Mouse (Mus musculus) retina, postnatal 1 day (tissue): ENCODE results near the gene Sema6c.

Experiments
- DNase-seq: peaks from one replicate; pipeline ENCODE4 v3.0.0-alpha.2; 2012

The Sema6c gene

GRCm38 (mm10) chr3:95147924-95148323, 12.3 kb upstream of the Sema6c start:
- DNase-seq, result no peak

DNA sequence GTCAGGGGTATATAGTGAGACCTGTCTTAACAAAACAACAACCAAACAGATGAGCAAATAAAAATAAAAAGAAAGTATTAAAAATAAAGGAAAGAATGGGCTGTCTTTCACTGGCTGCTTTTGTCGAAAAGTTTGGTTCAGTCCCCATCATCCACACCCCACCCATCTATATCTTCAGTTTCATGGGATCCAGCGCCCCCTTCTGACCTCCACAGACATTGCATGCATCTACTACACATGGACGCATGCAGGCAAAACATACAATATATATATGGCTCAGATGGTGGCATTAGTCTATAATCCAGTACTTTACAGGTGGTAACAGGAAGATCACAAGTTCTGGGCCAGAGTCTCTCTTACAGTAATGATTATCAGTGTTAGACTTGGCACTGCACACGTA, 6.4 kb upstream of the Sema6c start:
- peak; percentile 37 for DNase-seq

DNA sequence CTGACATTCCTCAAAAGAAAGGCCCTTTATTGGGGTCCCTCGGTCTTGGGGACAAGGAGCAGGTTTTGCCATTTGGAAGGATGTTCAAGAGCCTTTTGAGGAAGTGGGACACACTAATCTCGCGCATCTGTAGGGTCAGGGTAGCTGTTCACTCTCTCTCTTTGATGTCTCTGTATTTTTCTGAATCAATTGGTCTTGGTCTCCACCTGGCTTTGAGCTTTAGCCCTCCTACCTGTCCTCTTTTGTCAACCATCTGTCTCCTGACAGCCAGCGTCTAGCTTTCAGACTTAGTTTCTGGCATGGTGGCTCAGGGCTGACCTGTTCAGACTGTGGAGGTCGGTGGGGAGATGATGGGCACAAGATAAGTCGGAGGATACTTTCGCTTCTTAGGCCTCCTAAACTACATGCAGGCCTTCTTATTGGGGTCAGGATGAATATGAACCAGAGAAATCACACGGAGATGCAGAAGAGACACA, 708 bp upstream of the Sema6c start:
- no peak for DNase-seq

- peak; percentile 48 for DNase-seq
Measured at GRCm38 (mm10) chr3:95161041-95161551, 839 bp downstream of the Sema6c start.

DNA sequence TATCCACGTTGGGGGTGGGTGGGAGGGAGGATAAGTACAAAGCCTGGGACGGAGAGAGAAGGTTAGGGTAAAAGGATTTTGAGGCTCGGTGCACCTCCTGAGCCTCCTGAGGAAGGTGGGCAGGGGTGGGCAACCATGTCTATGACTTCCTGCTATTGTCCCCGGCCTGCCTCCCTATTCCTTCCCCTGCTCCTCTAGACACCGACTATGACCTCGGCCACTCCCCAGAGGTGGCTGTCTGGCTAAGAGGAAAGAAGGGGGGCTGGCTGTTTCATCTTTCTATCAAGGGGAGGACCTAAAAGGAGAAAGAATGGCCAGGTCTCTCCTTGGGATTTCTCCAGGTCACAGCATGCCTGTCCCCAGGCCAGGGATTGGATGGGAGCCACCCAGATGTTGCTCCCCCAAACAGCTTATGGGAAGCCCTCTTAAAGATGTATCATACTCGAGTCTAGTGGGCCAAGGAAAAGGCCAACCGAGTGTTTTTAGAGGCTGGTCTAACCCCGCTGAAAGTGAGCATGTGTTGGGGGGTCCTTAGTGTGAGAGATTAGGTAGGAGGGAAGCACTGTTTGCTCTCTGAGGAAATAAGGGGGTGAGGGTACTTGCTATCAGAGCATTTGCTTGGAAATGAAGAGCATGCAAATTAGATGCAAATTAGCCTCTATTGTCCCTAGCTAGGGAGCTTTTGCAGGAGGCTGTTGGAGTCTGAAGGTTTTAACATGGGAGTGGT, 1.5 kb downstream of the Sema6c start:
- DNase-seq, result peak; percentile 26

- no peak for DNase-seq
Measured at GRCm38 (mm10) chr3:95162345-95162628, 2.0 kb downstream of the Sema6c start.

- peak; percentile 32 for DNase-seq
Measured at GRCm38 (mm10) chr3:95163419-95164255, 3.4 kb downstream of the Sema6c start.

DNA sequence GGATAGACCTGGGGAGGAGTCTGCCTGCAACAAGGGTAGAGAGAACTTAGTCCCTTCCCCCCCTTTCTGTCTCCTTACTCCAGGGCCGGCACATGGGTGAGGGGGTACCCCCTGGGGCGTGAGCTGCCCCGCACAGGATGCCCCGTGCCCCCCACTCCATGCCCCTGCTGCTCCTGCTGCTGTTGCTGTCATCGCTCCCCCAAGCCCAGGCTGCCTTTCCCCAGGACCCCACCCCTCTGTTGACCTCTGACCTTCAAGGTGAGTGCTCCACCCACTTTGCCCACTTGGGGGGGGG, 3.9 kb downstream of the Sema6c start:
- no peak for DNase-seq

GRCm38 (mm10) chr3:95164840-95165239, 4.6 kb downstream of the Sema6c start:
- no peak for DNase-seq

GRCm38 (mm10) chr3:95169996-95170395, 9.7 kb downstream of the Sema6c start:
- DNase-seq, result no peak

DNA sequence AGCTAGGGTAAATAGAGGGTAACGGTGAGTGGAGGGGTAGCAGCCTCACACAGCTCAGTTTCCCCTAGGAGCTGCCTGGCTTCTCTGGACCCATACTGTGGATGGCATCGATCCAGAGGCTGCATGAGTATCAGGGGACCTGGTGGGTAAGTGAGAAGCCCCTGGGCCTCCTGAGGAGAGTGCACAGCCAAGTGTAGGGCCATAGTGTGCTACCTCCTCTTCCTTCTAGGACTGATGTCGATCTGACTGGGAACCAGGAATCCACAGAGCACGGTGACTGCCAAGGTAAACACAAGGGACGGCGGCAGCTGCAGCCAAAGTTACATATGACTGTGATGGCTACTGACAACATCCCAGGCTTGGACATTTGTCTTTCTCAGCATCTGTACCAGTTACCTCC, 10.8 kb downstream of the Sema6c start:
- no peak for DNase-seq

DNA sequence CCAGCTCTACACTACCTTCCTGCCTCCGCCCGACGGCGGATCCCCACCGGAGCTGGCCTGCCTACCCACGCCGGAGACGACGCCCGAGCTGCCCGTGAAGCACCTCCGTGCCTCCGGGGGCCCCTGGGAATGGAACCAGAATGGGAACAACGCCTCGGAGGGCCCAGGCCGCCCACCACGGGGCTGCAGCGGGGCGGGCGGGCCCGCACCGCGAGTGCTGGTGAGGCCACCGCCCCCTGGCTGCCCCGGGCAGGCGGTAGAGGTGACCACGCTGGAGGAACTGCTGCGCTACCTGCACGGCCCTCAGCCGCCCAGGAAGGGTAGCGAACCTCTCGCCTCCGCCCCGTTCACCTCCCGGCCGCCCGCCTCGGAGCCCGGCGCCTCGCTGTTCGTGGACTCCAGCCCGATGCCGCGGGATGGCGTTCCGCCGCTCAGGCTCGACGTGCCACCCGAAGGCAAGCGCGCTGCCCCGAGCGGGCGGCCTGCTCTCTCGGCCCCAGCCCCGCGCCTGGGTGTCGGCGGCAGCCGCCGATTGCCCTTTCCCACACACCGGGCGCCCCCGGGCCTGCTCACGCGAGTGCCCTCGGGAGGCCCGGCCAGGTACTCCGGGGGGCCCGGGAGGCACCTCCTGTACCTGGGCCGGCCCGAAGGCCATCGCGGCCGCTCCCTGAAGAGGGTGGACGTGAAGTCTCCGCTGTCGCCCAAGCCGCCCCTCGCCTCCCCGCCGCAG, 12.4 kb downstream of the Sema6c start:
- no peak for DNase-seq

DNA sequence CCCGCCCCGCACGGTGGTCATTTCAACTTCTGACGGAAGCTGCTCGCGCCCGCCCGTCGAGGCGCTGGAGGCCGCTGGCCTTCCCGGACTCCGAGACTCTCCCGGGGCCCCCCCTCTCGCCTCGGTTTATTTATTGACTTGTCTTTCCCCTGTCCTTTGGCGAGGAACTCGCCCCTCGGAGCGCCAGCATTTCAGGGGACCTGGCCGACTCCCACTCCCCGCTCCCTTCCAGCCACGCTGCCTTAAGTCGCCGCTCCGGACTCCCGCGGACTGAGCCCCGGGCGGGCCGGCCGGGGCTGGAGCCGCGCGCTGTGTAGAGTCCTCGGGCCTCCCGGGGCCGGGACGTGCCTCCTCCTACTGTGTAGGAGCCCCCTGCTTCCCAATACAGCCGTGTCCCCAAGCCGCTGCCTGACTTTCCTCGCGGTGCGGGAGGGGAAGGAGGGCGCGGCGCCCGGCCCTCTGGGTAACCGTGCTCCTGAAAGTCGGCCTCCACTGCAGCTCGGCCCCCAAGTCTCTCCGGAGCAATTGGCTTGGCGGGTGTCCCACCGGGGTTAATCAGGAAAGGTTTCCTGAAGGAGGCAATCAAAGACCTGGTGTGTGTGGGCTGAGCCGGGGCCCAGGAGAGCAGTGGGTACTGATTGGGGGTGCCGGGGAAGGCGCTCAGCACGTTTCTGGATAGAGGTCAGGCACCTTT, 13.1 kb downstream of the Sema6c start:
- peak; percentile 43 for DNase-seq

- DNase-seq, result peak; percentile 87
Measured at GRCm38 (mm10) chr3:95174011-95174592, 13.8 kb downstream of the Sema6c start.

- no peak for DNase-seq
Measured at GRCm38 (mm10) chr3:95176500-95176899, 16.2 kb downstream of the Sema6c start.

DNA sequence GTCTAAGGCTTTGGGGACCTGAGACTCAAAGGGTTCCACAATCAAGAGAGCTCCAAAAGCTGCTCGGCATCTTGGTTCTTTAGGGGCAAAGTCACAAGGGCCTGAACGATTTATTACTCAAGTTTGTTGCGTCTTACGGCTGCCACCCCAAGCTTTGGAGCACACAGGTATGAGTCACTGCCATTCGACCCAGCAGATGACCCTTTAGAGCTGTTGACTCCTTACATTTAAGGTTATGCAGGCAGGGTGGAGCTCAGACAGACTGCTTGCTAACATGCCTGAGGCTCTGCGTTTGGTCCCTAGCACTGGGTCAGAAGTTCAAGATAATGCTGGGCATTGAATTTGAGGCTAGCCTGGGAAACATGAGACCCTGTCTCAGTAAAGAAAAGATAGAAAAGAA, 17.3 kb downstream of the Sema6c start:
- no peak for DNase-seq

GRCm38 (mm10) chr3:95178948-95179347, 18.7 kb downstream of the Sema6c start:
- DNase-seq, result no peak

- no peak for DNase-seq
Measured at GRCm38 (mm10) chr3:95179890-95180289, 19.6 kb downstream of the Sema6c start.

- DNase-seq, result no peak
Measured at GRCm38 (mm10) chr3:95181841-95182240, 21.6 kb downstream of the Sema6c start.

DNA sequence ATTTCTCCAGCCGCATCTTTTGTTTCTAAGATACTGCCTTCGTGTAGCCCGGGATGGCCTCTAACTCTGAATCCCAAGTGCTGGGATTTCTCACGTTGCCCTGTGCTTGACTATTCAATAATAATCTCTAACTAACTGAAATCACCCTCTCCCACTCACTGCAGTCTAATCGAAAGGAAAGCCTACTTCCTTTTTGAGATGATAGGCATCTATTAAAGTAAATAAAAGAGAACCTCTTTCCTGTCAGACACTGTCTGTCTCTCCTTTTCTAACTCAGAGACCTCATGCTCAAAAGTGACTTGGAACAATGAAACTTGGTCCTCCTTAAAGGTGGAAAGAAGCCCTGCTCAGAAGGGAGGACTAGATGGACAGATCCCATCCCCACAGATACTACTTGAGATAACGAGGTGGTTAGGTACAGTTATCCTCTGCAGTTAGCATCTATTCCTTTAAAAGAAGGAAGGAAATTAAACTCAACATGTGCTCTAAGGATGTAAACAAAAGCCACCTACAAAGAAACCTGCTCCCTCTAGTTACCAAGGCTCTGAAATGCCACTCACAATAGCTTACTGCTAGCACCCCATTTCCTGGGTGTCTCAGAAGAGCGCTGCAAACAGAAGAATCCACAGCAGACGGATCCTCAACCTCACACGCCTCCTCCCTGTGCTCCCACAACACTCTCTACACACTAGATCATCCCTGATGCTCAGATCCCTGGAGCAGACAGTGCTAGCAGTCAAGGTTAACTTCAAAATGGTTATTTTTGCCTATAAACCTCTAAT, 24.7 kb downstream of the Sema6c start:
- no peak for DNase-seq

- DNase-seq, result no peak
Measured at GRCm38 (mm10) chr3:95186100-95186499, 25.8 kb downstream of the Sema6c start.

DNA sequence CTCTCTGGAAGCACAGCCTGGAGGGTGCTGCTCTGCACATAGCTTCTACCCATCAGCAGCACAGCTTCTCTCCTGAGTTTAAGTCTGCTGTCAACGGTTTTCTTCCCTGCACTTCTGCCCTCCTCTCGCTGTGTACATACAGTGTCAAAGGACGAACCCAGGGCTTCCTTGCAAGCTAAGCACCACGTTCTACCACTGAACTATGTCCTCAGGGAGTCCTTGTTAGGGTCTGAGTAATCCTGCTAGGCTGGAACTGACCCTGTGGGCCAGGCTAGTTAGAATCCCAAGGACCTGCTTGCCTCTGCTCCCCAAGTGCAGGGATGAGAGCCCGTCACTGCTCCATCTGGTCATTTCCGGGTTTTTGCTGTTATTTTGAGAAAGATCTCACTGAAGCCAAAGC, 26.6 kb downstream of the Sema6c start:
- DNase-seq, result no peak
